Mouse (Mus musculus) midbrain, embryonic 12.5 days (tissue): Measurements from ENCODE around the gene Slc27a5. TPM values are rescaled to one million over a fixed set of nuclear protein-coding genes. Genes with fewer than 3 reads are reported as not detected.

Source experiments
- ATAC-seq: fragments of 200-750 bp; cut with Nextera tagmentation; 2 replicates; pipeline ENCODE4 v1.8.0; 2017; ENCODE audit warnings: low read depth, moderate TSS enrichment, moderate library complexity; ENCODE audit not compliant: low FRiP score
- H3K27ac ChIP-seq: fragments of 300-500 bp; sonication (generic); replicated peaks from 2 replicates; pipeline ENCODE4 v1.5.1; 2016; ENCODE audit warnings: mild to moderate bottlenecking
- H3K27me3 ChIP-seq: fragments of 300-500 bp; sonication (generic); 2 replicates; pipeline ENCODE4 v1.6.1; 2016; ENCODE audit warnings: mild to moderate bottlenecking
- H3K36me3 ChIP-seq: fragments of 300-500 bp; sonication (generic); 2 replicates; pipeline ENCODE4 v1.6.1; 2016
- H3K4me1 ChIP-seq: fragments of 300-500 bp; sonication (generic); 2 replicates; pipeline ENCODE4 v1.6.1; 2016
- H3K4me2 ChIP-seq: fragments of 300-500 bp; sonication (generic); replicated peaks from 2 replicates; pipeline ENCODE4 v1.6.1; 2016; ENCODE audit warnings: mild to moderate bottlenecking, moderate library complexity
- H3K4me3 ChIP-seq: fragments of 300-500 bp; sonication (generic); 2 replicates; pipeline ENCODE4 v1.5.1; 2016; ENCODE audit warnings: mild to moderate bottlenecking
- H3K9ac ChIP-seq: fragments of 300-500 bp; sonication (generic); replicated peaks from 2 replicates; pipeline ENCODE4 v1.6.1; 2016; ENCODE audit warnings: mild to moderate bottlenecking, moderate library complexity
- H3K9me3 ChIP-seq: fragments of 300-500 bp; sonication (generic); 2 replicates; pipeline ENCODE4 v1.6.1; 2016; ENCODE audit warnings: mild to moderate bottlenecking
- WGBS: fragments of 180-500 bp; shearing (Covaris S2); methylation state at CpG from one replicate; pipeline ENCODE4 v1.1.7; 2016; 5-methylcytosine and 5-hydroxymethylcytosine counted together
- polyA plus RNA-seq: library from polyadenylated mRNA; unstranded; fragments of >200 nt; fragmentation: Nextera tagmentation; extraction: Ambion mirVana; gene quantifications from 2 replicates; pipeline ENCODE4 v1.2.1, GENCODE M21; 2016

The Slc27a5 gene
- polyA plus RNA-seq, 1 experiment from 2014 or later, result not detected

DNA sequence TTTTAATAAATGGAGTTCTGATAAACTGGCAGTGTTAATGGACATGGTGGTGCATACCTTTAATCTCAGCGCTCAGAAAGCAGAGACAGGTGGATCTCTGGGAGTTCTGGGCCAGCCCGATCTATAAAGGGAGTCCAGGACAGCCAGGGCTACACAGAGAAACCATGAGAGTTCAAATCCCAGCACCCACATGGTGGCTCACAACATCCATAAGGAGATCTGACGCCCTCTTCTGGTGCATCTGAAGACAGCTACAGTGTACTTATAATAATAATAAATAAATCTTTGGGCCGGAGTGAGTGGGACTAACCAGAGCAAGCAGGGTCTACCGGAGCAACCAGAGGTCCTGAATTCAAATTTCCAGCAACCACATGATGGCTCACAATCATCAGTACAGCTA, 5.4 kb upstream of the Slc27a5 start:
- H3K4me1 ChIP-seq, result peaks cover 15% of the 10 kb centered on the region
- H3K27me3 ChIP-seq, result peaks cover 20% of the 10 kb centered on the region
- H3K36me3 ChIP-seq, result peaks cover 33% of the 10 kb centered on the region
- H3K9me3 ChIP-seq, result no peaks in the 10 kb centered on the region
- no peak overlapping the region for H3K4me2 ChIP-seq
- H3K27ac ChIP-seq, result no peak overlapping the region
- no peak overlapping the region for H3K4me3 ChIP-seq
- WGBS, result 74% methylated on average over 5 of the region's 5 CpGs
- no peak overlapping the region for H3K9ac ChIP-seq
- no peak for ATAC-seq

DNA sequence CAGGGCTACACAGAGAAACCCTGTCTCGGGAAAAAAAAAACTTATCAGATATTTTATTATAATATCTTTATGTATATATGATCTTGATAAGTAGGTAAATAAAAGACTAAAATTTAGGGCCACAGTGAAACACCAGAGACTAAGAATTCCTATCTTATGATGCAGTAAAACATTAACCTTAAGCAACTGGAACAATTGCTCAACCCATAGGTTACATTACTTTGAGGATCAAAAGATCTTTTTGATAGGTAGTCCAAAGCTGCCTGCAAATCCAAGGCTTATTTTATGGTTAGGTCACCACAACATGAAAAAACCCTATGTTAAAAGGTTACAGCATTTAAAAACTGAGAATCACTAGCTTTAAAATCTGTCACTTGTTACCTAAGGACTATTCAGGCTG, 3.6 kb upstream of the Slc27a5 start:
- peaks cover 18% of the 10 kb centered on the region for H3K36me3 ChIP-seq
- ATAC-seq, result no peak
- H3K9ac ChIP-seq, result no peak overlapping the region
- no peak overlapping the region for H3K4me2 ChIP-seq
- 0 out of 2 replicates have a peak, but pooled peaks cover 2% of the 10 kb centered on the region for H3K27me3 ChIP-seq
- no peak overlapping the region for H3K4me3 ChIP-seq
- WGBS, result 71% methylated on average over 1 of the region's 1 CpGs
- H3K27ac ChIP-seq, result no peak overlapping the region
- no peaks in the 10 kb centered on the region for H3K9me3 ChIP-seq
- no peaks in the 10 kb centered on the region for H3K4me1 ChIP-seq

DNA sequence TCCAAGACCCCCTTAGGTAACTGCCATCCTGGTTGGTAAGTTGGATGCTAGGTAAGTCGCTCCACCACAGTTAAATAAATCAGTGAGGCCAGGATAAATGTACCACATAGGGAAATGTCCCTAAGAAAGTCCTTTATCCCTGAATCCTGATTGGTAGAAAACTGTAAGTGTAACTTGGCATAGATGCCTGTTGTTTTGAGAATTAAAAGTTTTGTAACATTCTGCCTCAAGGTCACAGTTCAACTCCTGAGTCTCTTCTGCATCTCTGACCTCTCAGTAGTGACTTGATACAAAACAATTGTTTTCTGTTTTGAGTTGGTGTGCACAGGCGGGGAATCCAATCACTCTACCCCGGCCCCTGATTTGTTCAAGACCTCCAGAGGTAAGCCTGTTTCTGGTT, 859 bp upstream of the Slc27a5 start, which contains the start of gene Trim28:
Gene Trim28 (plus strand): TSS at position 264 of the 400 bp plus-strand sequence.
- no peaks in the 10 kb centered on the region for H3K36me3 ChIP-seq
- no peaks in the 10 kb centered on the region for H3K9me3 ChIP-seq
- no peaks in the 10 kb centered on the region for H3K4me1 ChIP-seq
- no peak within 1 kb of the TSS for H3K4me2 ChIP-seq
- no peak for ATAC-seq
- H3K27me3 ChIP-seq, result no peaks in the 10 kb centered on the region
- H3K4me3 ChIP-seq, result no peak within 1 kb of the TSS
- no peak within 1 kb of the TSS for H3K9ac ChIP-seq
- no peak within 1 kb of the TSS for H3K27ac ChIP-seq
- WGBS, result 83% methylated on average over 3 of the region's 3 CpGs

DNA sequence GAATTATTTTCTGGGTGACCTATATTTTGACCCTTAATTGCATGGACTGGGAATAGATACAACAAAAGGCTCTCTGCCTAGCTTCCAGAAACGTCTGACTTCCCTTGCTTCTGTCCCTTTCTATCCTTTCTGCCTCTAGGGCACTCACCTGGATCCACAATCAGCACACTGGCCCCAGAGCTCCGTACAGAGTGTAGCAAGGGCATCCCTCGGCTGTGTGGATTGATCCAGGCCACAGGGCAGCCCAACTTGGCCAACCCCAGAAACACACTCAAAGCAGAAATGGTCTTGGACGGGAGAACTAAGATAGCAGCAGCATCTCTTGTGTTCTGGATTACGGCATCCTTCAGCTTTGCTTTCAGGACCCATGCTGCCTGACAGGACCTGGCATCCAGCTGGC, 762 bp downstream of the Slc27a5 start:
- no peak for ATAC-seq
- 68% methylated on average over 5 of the region's 5 CpGs for WGBS
- Histone ChIP-seq H3K27ac (no peak overlapping the region), H3K27me3 (no peaks in the 10 kb centered on the region), H3K4me1 (no peaks in the 10 kb centered on the region), H3K9me3 (no peaks in the 10 kb centered on the region), H3K36me3 (no peaks in the 10 kb centered on the region), H3K4me3 (no peak overlapping the region), H3K4me2 (no peak overlapping the region), H3K9ac (no peak overlapping the region)

DNA sequence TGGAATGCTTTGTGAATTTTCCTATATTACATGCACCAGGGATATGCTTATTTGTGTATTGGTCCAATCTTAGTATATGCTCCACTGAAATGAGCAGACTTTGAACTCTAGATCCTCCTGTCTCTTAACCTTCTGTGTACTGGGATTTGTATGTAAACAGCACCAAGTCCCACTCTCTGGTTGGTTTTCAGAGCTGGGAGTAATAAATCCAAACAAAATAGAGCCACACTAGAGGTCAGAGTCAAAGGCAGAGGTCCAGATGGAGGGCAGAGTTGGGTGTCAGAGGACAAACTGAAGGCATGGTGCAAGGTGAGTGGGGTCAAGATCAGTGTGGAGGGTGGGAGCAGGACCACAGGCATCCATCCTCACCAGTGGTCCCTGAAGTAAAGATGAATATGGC, 2.1 kb downstream of the Slc27a5 start:
- no peak overlapping the region for H3K4me2 ChIP-seq
- H3K4me1 ChIP-seq, result no peaks in the 10 kb centered on the region
- no peak overlapping the region for H3K27ac ChIP-seq
- no peaks in the 10 kb centered on the region for H3K36me3 ChIP-seq
- H3K4me3 ChIP-seq, result no peak overlapping the region
- ATAC-seq, result no peak
- no peaks in the 10 kb centered on the region for H3K27me3 ChIP-seq
- H3K9ac ChIP-seq, result no peak overlapping the region
- no peaks in the 10 kb centered on the region for H3K9me3 ChIP-seq

DNA sequence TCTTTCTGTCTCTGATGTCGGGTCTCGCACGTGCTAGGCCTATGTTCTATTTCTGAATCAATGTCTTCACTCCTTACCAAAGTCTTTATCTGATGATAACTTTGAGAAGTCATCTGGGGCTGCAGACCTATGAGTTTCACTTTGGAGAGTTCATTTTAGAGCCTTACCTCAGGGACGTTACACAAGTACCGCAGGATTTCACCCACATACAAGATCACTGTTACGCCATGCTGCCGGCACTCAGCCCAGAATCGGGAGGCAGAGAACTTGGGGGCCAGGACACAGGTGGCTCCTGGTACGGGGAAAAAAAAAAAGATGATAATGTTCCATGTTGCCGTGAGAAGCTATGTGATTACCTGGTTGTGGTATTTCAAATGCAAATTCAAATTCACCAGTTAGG, 4.8 kb downstream of the Slc27a5 start:
- Histone ChIP-seq H3K27ac (no peak overlapping the region), H3K4me2 (no peak overlapping the region), H3K4me3 (no peak overlapping the region), H3K9ac (no peak overlapping the region), H3K27me3 (no peaks in the 10 kb centered on the region), H3K4me1 (no peaks in the 10 kb centered on the region), H3K9me3 (no peaks in the 10 kb centered on the region), H3K36me3 (no peaks in the 10 kb centered on the region)
- no peak for ATAC-seq
- 89% methylated on average over 10 of the region's 10 CpGs for WGBS

DNA sequence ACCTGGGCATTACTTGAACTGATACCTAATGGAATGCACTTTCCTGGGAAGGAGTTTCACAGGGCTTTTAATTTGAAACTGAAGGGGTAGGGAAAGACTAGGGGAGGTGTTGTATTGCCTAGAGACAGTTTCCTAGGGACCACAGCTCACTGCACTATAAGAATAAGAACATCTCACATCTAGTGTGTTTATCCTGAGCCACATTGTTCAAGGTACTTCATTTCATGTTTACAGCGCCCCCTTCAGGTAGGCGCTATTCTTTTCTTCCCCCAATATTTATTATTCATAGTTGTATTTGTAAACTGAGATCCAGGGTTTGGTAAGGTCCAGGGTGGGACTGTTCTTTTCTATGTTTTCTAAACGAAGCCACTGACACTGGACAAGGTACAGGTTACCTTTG, 5.8 kb downstream of the Slc27a5 start:
- ATAC-seq, result no peak
- Histone ChIP-seq H3K36me3 (no peaks in the 10 kb centered on the region), H3K9ac (no peak overlapping the region), H3K4me2 (no peak overlapping the region), H3K4me3 (no peak overlapping the region), H3K4me1 (no peaks in the 10 kb centered on the region), H3K27me3 (no peaks in the 10 kb centered on the region), H3K27ac (no peak overlapping the region), H3K9me3 (no peaks in the 10 kb centered on the region)
- 9% methylated on average over 3 of the region's 3 CpGs for WGBS

DNA sequence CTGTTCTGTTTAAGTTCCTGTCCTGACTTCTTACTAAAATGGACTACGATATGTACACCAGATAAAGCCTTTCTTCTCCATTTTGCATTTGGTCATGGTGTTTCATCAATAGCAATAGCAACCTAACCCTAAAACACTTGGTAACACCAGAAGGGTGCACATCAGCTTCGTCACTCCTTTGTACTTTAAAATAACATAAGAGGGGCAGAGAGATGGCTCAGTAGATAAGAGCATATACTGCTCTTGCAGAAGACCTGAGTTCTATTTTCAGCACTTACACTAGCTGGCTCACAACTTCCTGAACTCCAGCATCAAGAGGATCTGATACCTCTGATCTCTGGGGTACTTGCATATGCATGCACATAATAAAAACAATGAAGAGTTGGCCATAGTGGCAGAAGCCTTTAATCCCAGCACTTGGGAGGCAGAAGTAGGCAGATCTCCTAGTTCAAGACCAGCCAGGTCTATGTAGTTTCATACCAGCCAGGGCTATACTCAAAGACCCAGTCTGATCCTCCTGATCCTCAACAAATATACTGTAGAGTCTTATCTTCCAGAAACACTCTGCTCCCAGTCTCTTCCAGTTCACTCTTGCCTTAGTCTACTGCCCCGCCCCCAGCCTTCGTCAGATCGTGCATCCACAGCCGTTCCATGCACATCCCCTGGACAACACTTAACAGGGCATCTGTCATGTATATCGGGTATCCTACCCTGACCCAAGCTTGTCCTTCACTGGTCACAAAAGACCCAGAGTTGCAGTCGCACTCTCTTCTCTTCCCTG, 10.4 kb downstream of the Slc27a5 start:
- H3K27me3 ChIP-seq, result no peaks in the 10 kb centered on the region
- ATAC-seq, result no peak
- no peak overlapping the region for H3K4me3 ChIP-seq
- H3K9ac ChIP-seq, result no peak overlapping the region
- no peaks in the 10 kb centered on the region for H3K4me1 ChIP-seq
- H3K4me2 ChIP-seq, result no peak overlapping the region
- H3K9me3 ChIP-seq, result no peaks in the 10 kb centered on the region
- WGBS, result 87% methylated on average over 8 of the region's 8 CpGs
- no peak overlapping the region for H3K27ac ChIP-seq
- 0 out of 2 replicates have a peak, but pooled peaks cover 3% of the 10 kb centered on the region for H3K36me3 ChIP-seq

DNA sequence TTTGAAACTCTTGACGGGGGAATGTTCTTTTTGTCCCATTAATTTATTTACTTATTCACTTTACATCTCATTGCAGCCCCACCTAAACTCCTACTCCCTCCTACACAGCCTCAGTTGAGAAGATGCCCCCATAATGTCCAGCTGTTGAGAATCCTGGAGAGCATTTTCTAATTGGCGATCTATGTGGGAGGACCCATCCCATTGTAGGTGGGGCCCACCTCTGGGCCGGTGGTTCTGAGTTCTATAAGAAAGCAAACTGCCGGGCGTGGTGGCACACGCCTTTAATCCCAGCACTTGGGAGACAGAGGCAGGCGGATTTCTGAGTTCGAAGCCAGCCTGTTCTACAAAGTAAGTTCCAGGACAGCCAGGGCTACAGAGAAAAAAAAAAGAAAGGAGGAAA, 11.1 kb downstream of the Slc27a5 start:
- no peaks in the 10 kb centered on the region for H3K4me1 ChIP-seq
- WGBS, result 82% methylated on average over 8 of the region's 8 CpGs
- ATAC-seq, result no peak
- no peak overlapping the region for H3K9ac ChIP-seq
- no peak overlapping the region for H3K4me3 ChIP-seq
- no peak overlapping the region for H3K4me2 ChIP-seq
- no peaks in the 10 kb centered on the region for H3K27me3 ChIP-seq
- H3K9me3 ChIP-seq, result no peaks in the 10 kb centered on the region
- H3K36me3 ChIP-seq, result peaks cover 8% of the 10 kb centered on the region; the same call in 1 of the 2 replicates
- H3K27ac ChIP-seq, result no peak overlapping the region

DNA sequence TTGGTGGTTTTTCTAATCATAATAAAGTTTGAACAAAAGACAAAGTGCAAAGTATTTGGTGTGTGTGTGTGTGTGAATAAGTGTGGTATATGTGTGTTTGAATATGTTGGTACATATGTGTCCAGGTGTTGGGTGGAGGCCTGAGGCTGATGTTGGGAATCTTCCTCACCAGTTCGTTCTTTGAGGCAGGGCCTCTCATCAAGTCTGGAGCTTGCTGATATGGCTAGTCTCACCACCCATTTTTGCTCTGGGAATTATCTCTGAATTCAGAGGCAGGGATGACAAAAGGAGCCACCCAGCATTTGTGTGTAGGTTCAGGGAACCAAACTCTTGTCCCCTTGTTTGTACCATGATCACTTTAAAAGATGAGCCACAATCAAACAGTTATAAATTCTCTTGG, 12.3 kb downstream of the Slc27a5 start:
- Histone ChIP-seq H3K27me3 (no peaks in the 10 kb centered on the region), H3K4me3 (no peak overlapping the region), H3K9ac (no peak overlapping the region), H3K27ac (no peak overlapping the region), H3K4me2 (no peak overlapping the region), H3K4me1 (no peaks in the 10 kb centered on the region), H3K36me3 (peaks cover 8% of the 10 kb centered on the region; the same call in 1 of the 2 replicates), H3K9me3 (no peaks in the 10 kb centered on the region)
- WGBS, result 91% methylated on average over 1 of the region's 1 CpGs
- ATAC-seq, result no peak

DNA sequence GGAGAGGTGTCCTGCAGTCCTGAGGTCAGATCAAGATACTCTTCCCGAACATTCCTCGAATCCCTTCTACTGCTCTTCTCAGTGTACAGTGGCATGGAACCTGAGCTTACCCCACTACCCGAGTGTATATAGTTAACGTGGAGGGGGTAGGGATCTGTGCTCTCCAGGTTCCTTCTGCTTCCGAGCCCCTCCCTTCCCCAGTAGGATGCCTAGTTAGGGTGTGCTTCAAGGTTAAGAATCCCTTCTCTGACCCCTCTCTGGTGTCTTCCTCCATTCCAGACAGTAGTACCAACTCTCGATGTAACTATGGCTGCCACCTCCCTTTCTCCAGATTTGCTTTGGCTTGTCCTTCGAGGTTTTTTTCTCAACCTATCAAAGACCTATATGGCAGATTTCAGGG, 17.7 kb downstream of the Slc27a5 start:
- 87% methylated on average over 7 of the region's 7 CpGs for WGBS
- no peak overlapping the region for H3K27ac ChIP-seq
- no peak overlapping the region for H3K4me2 ChIP-seq
- peaks cover 12% of the 10 kb centered on the region for H3K4me1 ChIP-seq
- no peaks in the 10 kb centered on the region for H3K27me3 ChIP-seq
- H3K9me3 ChIP-seq, result no peaks in the 10 kb centered on the region
- H3K9ac ChIP-seq, result no peak overlapping the region
- no peak overlapping the region for H3K4me3 ChIP-seq
- no peak for ATAC-seq
- H3K36me3 ChIP-seq, result peaks cover 8% of the 10 kb centered on the region; the same call in 1 of the 2 replicates

DNA sequence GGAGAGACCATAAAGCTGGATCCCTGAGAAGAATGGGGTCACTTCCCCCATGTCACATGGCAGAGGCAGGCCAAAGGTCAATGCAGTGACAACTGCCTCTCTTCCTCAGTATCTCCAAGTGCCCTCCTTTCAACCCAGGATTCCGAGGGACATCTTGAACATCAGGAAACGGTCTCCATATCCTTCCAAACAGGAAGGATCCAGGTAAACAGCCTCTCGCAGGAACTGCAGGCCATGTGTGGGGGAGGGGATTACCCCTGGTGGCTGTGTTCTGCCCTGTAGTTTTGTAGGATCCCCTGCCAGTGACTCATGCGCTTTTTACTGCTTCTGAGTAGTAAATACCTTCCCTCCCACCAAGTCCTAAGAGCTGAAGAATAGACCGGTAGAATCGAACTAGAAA, 18.2 kb downstream of the Slc27a5 start:
- Histone ChIP-seq H3K4me3 (no peak overlapping the region), H3K4me1 (peaks cover 12% of the 10 kb centered on the region), H3K27ac (no peak overlapping the region), H3K9me3 (no peaks in the 10 kb centered on the region), H3K9ac (no peak overlapping the region), H3K27me3 (no peaks in the 10 kb centered on the region), H3K36me3 (peaks cover 8% of the 10 kb centered on the region; the same call in 1 of the 2 replicates), H3K4me2 (no peak overlapping the region)
- WGBS, result 91% methylated on average over 6 of the region's 6 CpGs
- ATAC-seq, result no peak
